Mouse (Mus musculus): ENCODE results near the gene Sncg. TPM values are rescaled to one million over a fixed set of nuclear protein-coding genes. Genes with fewer than 3 reads are reported as not detected.

Sncg gene
- polyA plus RNA-seq, 1 experiment from 2014 or later: 37.4 TPM

GRCm38 (mm10) chr14:34326606-34327005 is 48.0 kb downstream of the Sncg start:
- Histone ChIP-seq H3K4me2 (replicated peaks) (no peak overlapping the region), H3K9ac (no peak overlapping the region), H3K4me1 (replicated peaks) (no peaks in the 10 kb centered on the region), H3K27me3 (replicated peaks) (no peaks in the 10 kb centered on the region), H3K9me3 (no peaks in the 10 kb centered on the region), H3K27ac (no peak overlapping the region), H3K36me3 (peaks cover 16% of the 10 kb centered on the region), H3K4me3 (replicated peaks) (no peak overlapping the region)
- no peak for ATAC-seq
- 80% methylated on average over 3 of the region's 3 CpGs for WGBS

DNA sequence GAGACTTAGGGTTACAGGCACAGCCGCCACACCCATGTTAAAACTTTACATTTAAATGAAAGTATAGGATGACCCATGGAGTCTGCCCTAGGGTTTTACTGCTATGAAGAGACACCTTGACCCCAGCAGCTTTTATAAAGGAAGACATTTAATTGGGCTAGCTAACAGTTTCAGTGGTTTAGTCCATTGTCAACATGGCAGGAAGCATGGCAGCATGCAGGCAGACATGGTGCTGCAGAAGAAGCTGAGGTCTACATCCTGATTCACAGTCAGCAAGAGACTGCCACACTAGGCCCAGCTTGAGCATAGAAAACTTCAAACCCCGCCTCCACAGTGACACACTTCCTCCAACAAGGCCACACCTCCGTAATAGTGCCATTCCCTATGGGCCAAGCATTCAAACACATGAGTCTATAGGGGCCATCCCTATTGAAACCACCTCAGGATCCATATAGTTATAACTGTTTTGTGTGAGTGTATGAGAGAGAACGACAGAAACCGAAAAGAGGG is 51.0 kb downstream of the Sncg start:
- no peak for ATAC-seq
- no peak overlapping the region for H3K9ac ChIP-seq
- H3K4me2 ChIP-seq (replicated peaks): no peak overlapping the region
- no peak overlapping the region for H3K27ac ChIP-seq
- no peaks in the 10 kb centered on the region for H3K9me3 ChIP-seq
- H3K4me3 ChIP-seq (replicated peaks): no peak overlapping the region
- no peaks in the 10 kb centered on the region for H3K27me3 ChIP-seq (replicated peaks)
- H3K36me3 ChIP-seq: peaks cover 7% of the 10 kb centered on the region
- 98% methylated on average over 5 of the region's 5 CpGs for WGBS
- no peaks in the 10 kb centered on the region for H3K4me1 ChIP-seq (replicated peaks)

Other genes with a start within 250 kb of the Sncg start
- gene Npy4r, start 222.3 kb downstream of the Sncg start, polyA plus RNA-seq (2015; fragmentation: Nextera tagmentation; extraction: Ambion mirVana): 0.21 and 0.41 TPM in 2 replicates
- gene Gprin2, start 173.1 kb downstream of the Sncg start, polyA plus RNA-seq (2015; fragmentation: Nextera tagmentation; extraction: Ambion mirVana): 0.19 and 0.30 TPM in 2 replicates
- 0.73 and 1.1 TPM in 2 replicates for gene Syt15, start 155.2 kb downstream of the Sncg start, polyA plus RNA-seq (2015; fragmentation: Nextera tagmentation; extraction: Ambion mirVana)
- 6.7 and 7.0 TPM in 2 replicates for gene Shld2, start 64.3 kb downstream of the Sncg start, polyA plus RNA-seq (2015; fragmentation: Nextera tagmentation; extraction: Ambion mirVana)
- gene Glud1, start 64.1 kb downstream of the Sncg start, polyA plus RNA-seq (2015; fragmentation: Nextera tagmentation; extraction: Ambion mirVana): 90.1 and 91.9 TPM in 2 replicates
- gene Fam25c, start 19.4 kb downstream of the Sncg start, polyA plus RNA-seq (2015; fragmentation: Nextera tagmentation; extraction: Ambion mirVana): not detected in 2 replicates
- 7.9 and 9.0 TPM in 2 replicates for gene Mmrn2, start 676 bp upstream of the Sncg start, polyA plus RNA-seq (2015; fragmentation: Nextera tagmentation; extraction: Ambion mirVana)
- 34.8 and 41.3 TPM in 2 replicates for gene Bmpr1a, start 128.6 kb upstream of the Sncg start, polyA plus RNA-seq (2015; fragmentation: Nextera tagmentation; extraction: Ambion mirVana)
- gene 9230112D13Rik, start 148.0 kb upstream of the Sncg start, polyA plus RNA-seq (2015; fragmentation: Nextera tagmentation; extraction: Ambion mirVana): not detected in 2 replicates
- gene Ldb3, start 213.9 kb upstream of the Sncg start, polyA plus RNA-seq (2015; fragmentation: Nextera tagmentation; extraction: Ambion mirVana): 7.6 and 7.8 TPM in 2 replicates
- gene Opn4, start 225.4 kb upstream of the Sncg start, polyA plus RNA-seq (2015; fragmentation: Nextera tagmentation; extraction: Ambion mirVana): 0.37 TPM in 1 of 2 replicates, not detected in the other

All from intestine, embryonic 15.5 days (tissue).